Mouse (Mus musculus) B cell, adult 2 months (primary cell): ENCODE measurements around the gene Uchl4.
"Not testable (repeated sequence)": the region's sequence is repeated elsewhere in the genome, so short reads cannot be mapped to it uniquely, and the experiment has no call there.

Experiments used
- DNase-seq, 2 experiments: peaks; one replicate each; pipeline ENCODE4 v3.0.0; 2022

Gene Uchl4

GRCm38 (mm10) chr9:64234768-64235435 lies at the start of gene Uchl4:
Gene Uchl4, plus strand, starts transcription at chr9:64235201.
- no peak for DNase-seq

- no peak for DNase-seq
Observed at GRCm38 (mm10) chr9:64193879-64194278, 41.1 kb upstream of the Uchl4 start.

GRCm38 (mm10) chr9:64195554-64195953 lies 39.4 kb upstream of the Uchl4 start:
- no peak for DNase-seq

- DNase-seq, result no peak
Observed at GRCm38 (mm10) chr9:64197524-64197923, 37.5 kb upstream of the Uchl4 start.

GRCm38 (mm10) chr9:64198068-64198762 lies 36.8 kb upstream of the Uchl4 start:
- DNase-seq, result no peak

- not testable (repeated sequence) for DNase-seq
Observed at GRCm38 (mm10) chr9:64198763-64199418, 36.1 kb upstream of the Uchl4 start.

GRCm38 (mm10) chr9:64199897-64200296 lies 35.1 kb upstream of the Uchl4 start:
- no peak for DNase-seq

- no peak for DNase-seq
Observed at GRCm38 (mm10) chr9:64202331-64202730, 32.7 kb upstream of the Uchl4 start.

- no peak for DNase-seq
Observed at GRCm38 (mm10) chr9:64202866-64203265, 32.1 kb upstream of the Uchl4 start.

- no peak for DNase-seq
Observed at GRCm38 (mm10) chr9:64207509-64208084, 27.4 kb upstream of the Uchl4 start.

- DNase-seq, result no peak
Observed at GRCm38 (mm10) chr9:64214452-64214851, 20.5 kb upstream of the Uchl4 start.

GRCm38 (mm10) chr9:64216090-64216489 lies 18.9 kb upstream of the Uchl4 start:
- DNase-seq, result no peak

GRCm38 (mm10) chr9:64216641-64217040 lies 18.4 kb upstream of the Uchl4 start:
- no peak for DNase-seq

- DNase-seq, result no peak
Observed at GRCm38 (mm10) chr9:64217887-64218286, 17.1 kb upstream of the Uchl4 start.

GRCm38 (mm10) chr9:64219305-64219704 lies 15.7 kb upstream of the Uchl4 start:
- DNase-seq, result no peak

GRCm38 (mm10) chr9:64219772-64220420 lies 15.1 kb upstream of the Uchl4 start:
- no peak for DNase-seq

- no peak for DNase-seq
Observed at GRCm38 (mm10) chr9:64220603-64221002, 14.4 kb upstream of the Uchl4 start.

GRCm38 (mm10) chr9:64221480-64221879 lies 13.5 kb upstream of the Uchl4 start:
- DNase-seq, result no peak

GRCm38 (mm10) chr9:64222098-64222497 lies 12.9 kb upstream of the Uchl4 start:
- no peak for DNase-seq

- no peak for DNase-seq
Observed at GRCm38 (mm10) chr9:64225805-64226204, 9.2 kb upstream of the Uchl4 start.

GRCm38 (mm10) chr9:64227736-64228135 lies 7.3 kb upstream of the Uchl4 start:
- DNase-seq, result no peak

GRCm38 (mm10) chr9:64228972-64229371 lies 6.0 kb upstream of the Uchl4 start:
- no peak for DNase-seq

GRCm38 (mm10) chr9:64231171-64231570 lies 3.8 kb upstream of the Uchl4 start:
- no peak for DNase-seq
